Mouse (Mus musculus): Measurements from ENCODE around the gene Ifna6.
"Not testable (repeated sequence)": the region's sequence is repeated elsewhere in the genome, so short reads cannot be mapped to it uniquely, and the experiment has no call there.

DNA sequence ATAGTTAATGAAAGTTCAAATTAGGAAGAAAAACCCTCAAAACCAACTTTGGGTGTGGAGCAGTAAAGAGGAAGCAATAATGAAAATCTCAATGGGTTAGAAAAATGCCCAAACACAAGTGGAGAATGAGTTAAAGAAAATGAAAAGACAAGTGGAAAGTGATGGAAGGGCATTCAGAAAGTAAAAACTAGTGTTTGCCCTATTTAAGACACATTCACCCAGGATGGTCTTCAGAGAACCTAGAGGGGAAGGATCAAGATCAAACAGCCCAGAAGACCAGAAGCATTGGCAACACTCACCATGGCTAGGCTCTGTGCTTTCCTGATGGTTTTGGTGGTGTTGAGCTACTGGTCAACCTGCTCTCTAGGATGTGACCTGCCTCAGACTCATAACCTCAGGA lies at the start of gene Ifna6:
- TF ChIP-seq CTCF, EP300 (IDR thresholded peaks at IDR 0.05): not testable (repeated sequence)
